Mouse (Mus musculus): ENCODE measurements around the gene Abca17.

Abca17 gene

DNA sequence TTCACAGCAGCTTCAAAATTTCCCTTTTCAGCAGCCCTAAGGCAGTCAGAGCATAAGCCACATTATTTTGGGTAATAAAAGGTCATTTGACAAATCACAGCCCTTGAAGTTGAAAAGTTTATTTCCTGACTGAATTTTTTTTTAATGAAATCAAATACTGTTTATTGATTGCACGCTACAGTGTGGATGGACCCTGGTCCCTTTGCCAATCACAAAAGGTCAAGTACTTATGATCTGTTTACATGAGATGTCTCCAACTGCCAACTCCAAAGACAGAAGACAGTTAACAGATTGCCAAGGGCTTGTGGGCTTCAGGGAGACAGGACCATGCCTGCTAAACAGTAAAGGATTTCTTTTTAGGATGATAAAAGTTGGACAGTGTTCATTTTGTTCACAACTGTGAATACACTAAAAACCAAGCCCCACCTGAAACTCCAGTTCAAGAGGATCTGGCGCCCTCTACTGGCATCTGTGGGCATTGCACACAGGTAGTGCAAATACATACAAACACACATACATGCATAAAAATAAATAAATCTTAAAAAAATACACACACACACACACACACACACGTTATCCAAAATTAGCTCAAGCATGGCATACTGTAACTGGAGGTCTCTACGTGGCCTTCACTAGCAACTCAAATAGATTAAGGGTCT is 107.4 kb downstream of the Abca17 start:
- peak; percentile 60 to 83 for DNase-seq (ENCODE audit: low spot score in 2 of 2)

DNA sequence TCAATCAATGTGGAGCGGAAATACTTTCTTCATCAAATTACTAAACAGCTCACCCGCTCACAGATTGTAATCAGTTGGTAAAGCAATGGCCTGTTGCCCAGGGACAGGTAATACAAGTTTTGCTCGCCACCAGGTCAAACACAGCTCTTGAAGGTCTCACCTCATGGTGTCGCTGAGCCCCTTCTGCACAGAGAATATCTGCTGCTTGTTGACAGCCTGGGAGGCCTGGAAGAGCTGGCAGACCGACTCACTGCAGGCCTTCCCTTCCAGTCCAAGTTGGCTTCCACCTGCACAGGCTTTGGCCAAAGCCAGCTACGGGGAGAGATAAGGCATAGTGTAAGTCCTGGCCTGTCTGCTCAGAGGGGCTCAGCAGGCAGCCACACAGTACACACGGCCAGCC is 113.9 kb downstream of the Abca17 start:
- DNase-seq (ENCODE audit: low spot score in 2 of 2) = no peak

DNA sequence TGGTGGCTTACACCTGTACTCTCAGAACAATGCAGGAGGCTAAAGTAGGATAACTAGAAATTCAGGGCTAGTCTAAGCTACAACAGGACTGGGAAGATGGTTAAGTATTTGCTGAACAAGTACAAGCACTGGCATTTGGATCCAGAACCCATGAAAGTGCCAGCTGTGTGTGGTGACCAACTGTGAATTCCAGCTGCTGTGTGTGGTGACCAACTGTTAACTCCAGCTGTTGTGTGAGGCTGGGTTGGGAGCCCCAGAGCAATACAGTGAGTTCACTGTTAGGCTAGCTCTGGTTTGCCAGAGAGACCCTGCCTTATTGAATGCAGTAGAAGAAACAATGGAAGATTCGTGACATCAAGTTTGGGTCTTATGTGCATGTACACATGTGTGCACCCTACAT is 114.4 kb downstream of the Abca17 start:
- no peak for DNase-seq (ENCODE audit: low spot score in 2 of 2)

DNA sequence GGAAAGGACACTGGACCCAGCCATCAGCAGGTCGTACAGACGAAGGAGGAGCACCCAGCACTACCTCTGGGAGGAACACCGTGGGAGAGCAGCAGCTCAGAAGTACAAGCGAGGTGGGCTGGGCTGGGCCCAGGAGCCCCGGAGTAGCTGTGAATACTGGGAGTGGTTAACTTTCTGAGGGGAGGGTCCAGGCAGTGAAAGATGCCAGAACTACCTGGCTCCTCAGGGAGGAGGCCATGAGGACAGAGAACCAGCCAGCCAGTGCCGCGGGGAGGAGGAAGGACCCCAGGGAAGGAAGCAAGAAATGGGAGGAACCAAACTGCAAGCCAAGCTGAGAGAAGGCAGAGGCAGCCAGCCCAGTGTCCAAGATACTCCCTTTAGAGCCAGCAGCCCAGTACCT is 122.9 kb downstream of the Abca17 start:
- DNase-seq (ENCODE audit: low spot score in 2 of 2) = no peak

DNA sequence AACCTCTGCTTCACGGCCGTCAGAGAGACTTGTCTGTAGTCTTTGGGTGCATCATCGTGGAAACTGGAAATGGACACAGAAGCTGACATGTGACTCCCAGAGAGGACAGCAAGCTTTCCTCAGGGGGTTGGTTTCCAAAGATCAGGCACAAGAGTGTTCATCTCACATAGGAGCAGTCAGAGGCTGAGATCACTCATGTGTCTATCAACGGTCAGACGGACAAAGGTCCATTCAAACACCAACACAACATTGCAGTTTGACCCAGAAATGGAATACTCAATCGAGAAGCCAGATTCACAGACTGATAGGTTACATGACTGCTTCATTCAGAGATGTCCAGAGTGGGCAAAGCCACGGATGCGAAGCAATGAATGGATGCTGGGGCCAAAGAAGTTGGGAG is 124.1 kb downstream of the Abca17 start:
- no peak for DNase-seq (ENCODE audit: low spot score in 2 of 2)

DNA sequence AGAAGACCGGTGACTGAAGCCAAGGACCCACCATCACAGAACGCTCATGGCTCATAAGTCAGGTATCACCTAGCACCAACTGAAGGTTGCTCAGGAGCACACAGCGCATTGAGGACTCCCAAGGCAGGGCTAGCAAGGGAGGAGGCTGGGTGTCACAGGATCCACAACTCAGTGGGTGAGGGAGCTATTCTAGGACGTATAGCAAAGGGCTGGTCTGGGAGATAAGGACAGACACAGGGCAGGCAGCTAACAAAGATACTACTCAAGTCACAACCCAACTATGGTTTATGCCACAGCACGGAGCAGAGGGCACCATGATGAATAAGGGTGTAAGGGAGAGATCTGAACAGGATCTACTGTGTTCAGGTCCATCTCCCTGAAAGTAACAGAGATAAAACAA is 125.0 kb downstream of the Abca17 start:
- peak in 1 of 2 experiments; percentile 47 for DNase-seq (ENCODE audit: low spot score in 2 of 2)

DNA sequence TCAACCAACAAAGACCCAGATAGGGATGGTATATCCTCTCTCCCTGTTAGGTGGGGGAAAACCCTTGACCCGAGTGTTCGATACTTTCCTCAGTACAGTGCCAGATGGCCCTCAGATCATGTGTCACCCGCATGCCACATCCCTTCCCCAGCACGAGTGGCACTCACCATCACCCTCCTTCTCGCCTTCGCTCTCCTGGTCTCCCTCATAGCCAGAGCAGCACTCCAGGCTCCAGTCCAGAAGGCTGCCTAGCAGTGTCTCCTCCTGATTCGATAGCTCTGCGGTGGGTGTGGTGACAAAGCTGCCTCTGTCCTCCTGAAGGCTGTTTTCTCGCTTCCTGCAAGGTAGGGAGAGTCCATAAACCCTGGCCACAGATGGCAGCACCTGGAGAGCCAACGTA is 126.1 kb downstream of the Abca17 start:
- DNase-seq (ENCODE audit: low spot score in 2 of 2) = no peak

DNA sequence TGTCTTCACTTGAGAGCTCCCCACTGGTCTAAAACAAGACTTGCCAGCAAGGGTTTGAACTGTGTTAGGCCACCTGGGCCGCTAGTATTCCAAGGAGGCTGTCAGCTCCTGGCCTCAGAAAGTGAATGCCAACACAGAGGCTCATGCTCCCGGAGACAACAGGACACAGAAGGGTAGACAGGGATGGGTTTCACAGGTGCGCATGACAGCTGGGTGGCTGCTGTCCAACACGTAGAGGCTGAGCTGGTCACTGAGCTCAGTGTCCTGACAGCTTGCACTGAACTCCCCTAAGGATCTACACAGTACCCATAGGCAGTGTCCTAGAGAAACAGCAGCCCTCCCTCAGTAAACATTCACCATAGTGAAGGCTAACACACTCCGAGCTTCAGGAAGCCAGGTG is 127.4 kb downstream of the Abca17 start:
- DNase-seq (ENCODE audit: low spot score in 2 of 2) = no peak

DNA sequence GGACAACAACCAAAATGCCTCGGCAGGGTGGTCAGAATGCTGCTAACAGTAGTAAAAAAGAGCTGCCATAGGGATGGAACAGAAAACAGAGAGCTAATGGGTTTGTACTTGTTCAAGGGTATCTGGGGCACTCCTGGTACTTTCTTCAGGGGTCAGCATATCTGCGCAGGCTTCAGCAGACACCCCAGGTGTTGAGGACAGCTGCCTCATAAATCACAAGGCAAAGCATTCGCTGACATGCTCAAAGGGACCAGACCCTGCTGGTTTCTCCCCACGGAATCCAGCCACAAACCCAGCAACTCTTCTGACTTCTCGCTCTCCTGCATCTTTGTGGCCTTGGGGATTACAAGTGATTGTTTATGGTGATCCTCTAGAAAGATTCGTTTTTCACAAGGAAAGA is 128.2 kb downstream of the Abca17 start:
- no peak for DNase-seq (ENCODE audit: low spot score in 2 of 2)

DNA sequence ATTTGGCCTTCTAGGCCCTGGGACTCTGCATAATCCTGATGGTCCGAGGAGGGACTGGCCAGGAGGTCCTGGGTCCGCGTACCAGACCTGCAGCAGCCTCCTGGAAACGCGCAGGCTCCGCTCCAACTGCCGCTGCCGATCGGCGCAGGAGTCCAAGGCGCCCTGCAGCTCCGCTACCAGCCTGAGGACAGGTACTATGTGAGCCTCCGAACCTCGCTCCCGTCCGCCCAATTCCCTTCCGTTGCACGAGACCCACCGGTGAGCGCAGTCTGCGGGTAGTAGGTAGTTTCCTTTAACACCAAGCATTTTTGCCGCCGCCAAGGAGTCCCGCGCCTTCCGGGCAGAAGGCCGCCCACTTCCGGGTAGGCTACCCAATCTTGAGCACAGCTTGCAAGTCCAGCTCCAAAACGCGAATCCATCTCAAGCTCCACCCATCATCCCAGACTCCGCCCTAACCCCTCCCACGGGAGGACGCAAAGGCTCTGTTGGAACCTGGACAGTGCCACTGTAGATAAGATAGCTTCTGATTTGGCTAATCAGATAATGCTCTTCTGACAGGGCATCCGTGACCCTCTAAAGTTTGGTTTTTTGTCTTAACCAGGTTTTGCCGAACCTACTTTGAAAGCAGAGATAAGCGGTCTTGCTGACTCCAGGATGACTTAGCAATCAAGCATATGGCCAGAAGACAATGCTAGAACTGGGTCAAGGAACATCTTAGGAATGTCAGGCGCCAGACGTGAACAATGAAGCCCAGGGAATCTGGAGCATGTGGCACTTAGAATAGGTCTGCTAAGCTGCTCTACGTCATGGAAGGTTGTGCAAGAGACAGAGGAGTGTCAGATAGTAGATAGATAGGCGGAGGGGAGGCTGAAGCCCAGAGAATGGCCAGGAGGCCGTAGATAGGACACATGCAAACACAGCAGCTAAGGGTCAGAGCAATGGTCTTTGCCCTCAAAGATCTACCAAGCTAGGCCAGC is 130.1 kb downstream of the Abca17 start, which contains the start of gene Tedc2:
Tedc2 (minus strand) TSS at position 417 of the 977 bp plus-strand sequence.
- DNase-seq (ENCODE audit: low spot score in 2 of 2) = peak; percentile 86 to 93

DNA sequence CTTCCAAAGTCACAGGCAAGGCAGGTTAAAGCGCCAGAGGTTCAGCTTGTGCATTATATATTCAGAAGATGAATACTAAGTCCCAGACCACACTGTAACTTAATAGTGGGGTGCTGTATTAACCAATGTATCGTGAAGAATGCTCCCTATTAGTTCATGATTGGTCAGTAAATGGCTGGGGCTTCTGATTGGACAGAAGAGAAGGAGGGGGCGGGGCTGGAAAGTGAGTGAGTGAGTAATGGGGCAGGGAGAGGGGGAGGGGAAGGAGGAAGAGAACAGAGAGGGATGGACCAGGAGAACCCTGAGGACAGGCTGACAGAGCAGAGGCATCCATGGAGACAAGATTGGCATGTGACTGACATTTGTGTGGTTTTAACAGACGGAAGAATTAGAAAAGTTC is 134.0 kb downstream of the Abca17 start:
- no peak for DNase-seq (ENCODE audit: low spot score in 2 of 2)

Data from spleen, postnatal 10 days (tissue).